Mouse (Mus musculus) liver, postnatal 0 days (tissue): ENCODE measurements around the gene Abhd4.

ENCODE experiments used
- CTCF ChIP-seq: sonication (generic); IDR thresholded peaks from 2 replicates; pipeline ENCODE4 v1.5.1; 2016; ENCODE audit warnings: antibody characterized with exemption, low read depth
- EP300 ChIP-seq: IDR thresholded peaks from 2 replicates; pipeline ENCODE4 v1.6.1; 2016; ENCODE audit warnings: antibody characterized with exemption, low read depth, mild to moderate bottlenecking

GRCm38 (mm10) chr14:54284839-54285238 is 30.9 kb downstream of the Abhd4 start, which contains the start of gene Olfr49:
- TF ChIP-seq CTCF (no peak), EP300 (no peak)
